Mouse (Mus musculus) midbrain, postnatal 0 days (tissue): ENCODE results near the gene Rab11fip3. TPM values are rescaled to one million over a fixed set of nuclear protein-coding genes. Genes with fewer than 3 reads are reported as not detected.

ENCODE experiments used
- ATAC-seq: fragments of 200-750 bp; cut with Nextera tagmentation; 2 replicates; pipeline ENCODE4 v1.8.0; 2017; ENCODE audit warnings: moderate number of reproducible peaks, mild to moderate bottlenecking, moderate TSS enrichment, moderate library complexity; ENCODE audit not compliant: low FRiP score
- DNase-seq: peaks from one replicate; pipeline ENCODE4 v3.0.0-alpha.2; 2015; ENCODE audit warnings: low spot score
- H3K27ac ChIP-seq: fragments of 300-500 bp; sonication (generic); 2 replicates; pipeline ENCODE4 v1.5.1; 2014; ENCODE audit warnings: low read depth, mild to moderate bottlenecking, low read length, mixed read lengths
- H3K27me3 ChIP-seq: fragments of 300-500 bp; sonication (generic); 2 replicates; pipeline ENCODE4 v1.6.1; 2014; ENCODE audit warnings: low read length, control low read depth, mixed read lengths; ENCODE audit not compliant: insufficient read depth
- H3K36me3 ChIP-seq: fragments of 300-500 bp; sonication (generic); 2 replicates; pipeline ENCODE4 v1.6.1; 2014; ENCODE audit warnings: low read length, control low read depth, mixed read lengths; ENCODE audit not compliant: insufficient read depth
- H3K4me1 ChIP-seq: fragments of 300-500 bp; sonication (generic); 2 replicates; pipeline ENCODE4 v1.6.1; 2014; ENCODE audit warnings: mild to moderate bottlenecking, control low read depth, antibody characterized with exemption, low read length, mixed read lengths; ENCODE audit not compliant: insufficient read depth
- H3K4me2 ChIP-seq: fragments of 300-500 bp; sonication (generic); 2 replicates; pipeline ENCODE4 v1.6.1; 2014; ENCODE audit warnings: low read depth, mild to moderate bottlenecking, low read length, mixed read lengths; ENCODE audit not compliant: poor library complexity, severe bottlenecking
- H3K4me3 ChIP-seq: fragments of 300-500 bp; sonication (generic); 2 replicates; pipeline ENCODE4 v1.5.1; 2014; ENCODE audit warnings: low read depth, mild to moderate bottlenecking, low read length, moderate library complexity
- H3K9ac ChIP-seq: fragments of 300-500 bp; sonication (generic); replicated peaks from 2 replicates; pipeline ENCODE4 v1.6.1; 2014; ENCODE audit warnings: mild to moderate bottlenecking, low read length, moderate library complexity, mixed read lengths; ENCODE audit not compliant: poor library complexity, severe bottlenecking
- H3K9me3 ChIP-seq: fragments of 300-500 bp; sonication (generic); 2 replicates; pipeline ENCODE4 v1.6.1; 2016; ENCODE audit warnings: low read length, control low read depth
- CTCF ChIP-seq: IDR thresholded peaks from 2 replicates; pipeline ENCODE4 v1.5.1; 2016; ENCODE audit warnings: antibody characterized with exemption, mild to moderate bottlenecking
- WGBS: fragments of 180-500 bp; shearing (Covaris S2); extraction: QIAGEN DNeasy Blood & Tissue Kit; methylation state at CpG from one replicate; pipeline ENCODE4 v1.1.7; 2014; 5-methylcytosine and 5-hydroxymethylcytosine counted together
- polyA plus RNA-seq: library from polyadenylated mRNA; unstranded; fragments of >200 nt; fragmentation: Nextera tagmentation; extraction: Ambion mirVana; gene quantifications from 2 replicates; pipeline ENCODE4 v1.2.1, GENCODE M21; 2015
- total RNA-seq: library from RNA; depleted of rRNA; stranded (reverse); fragments of >200 nt; gene quantifications from 2 replicates; pipeline ENCODE4 v1.2.3, GENCODE M21; 2014; rRNA removed

Gene Rab11fip3
- total and polyA plus RNA-seq, 2 experiments from 2014 or later: 18.3 to 34.7 TPM

DNA sequence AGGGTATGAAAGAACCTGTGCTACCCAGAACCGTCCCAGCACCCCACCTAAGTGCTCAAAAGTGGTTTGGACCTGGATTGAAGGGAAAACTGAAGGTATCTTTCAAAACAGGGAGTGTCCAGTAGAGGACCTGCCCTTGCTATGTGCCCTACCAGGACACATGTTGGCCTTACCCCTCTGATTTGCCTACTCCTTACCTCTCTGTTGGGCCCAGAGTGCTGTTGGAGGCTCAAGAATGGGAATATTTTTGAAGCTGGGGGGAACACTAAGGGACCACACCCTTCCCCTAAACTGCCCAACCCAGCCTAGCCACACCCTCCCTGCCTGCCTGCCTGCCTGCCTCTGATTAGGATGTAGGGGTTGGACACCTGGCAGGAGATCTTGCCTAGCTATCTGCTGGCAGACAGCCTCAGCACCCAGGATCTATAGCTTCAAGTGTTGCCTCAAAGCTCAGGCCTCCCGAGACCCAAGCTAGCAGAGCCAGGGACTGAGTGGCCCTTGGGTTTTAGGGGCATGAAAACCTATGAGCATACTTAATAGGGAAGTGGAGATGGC, 126.7 kb downstream of the Rab11fip3 start:
- H3K4me3 ChIP-seq: no peak overlapping the region
- H3K9ac ChIP-seq: no peak overlapping the region
- no peaks in the 10 kb centered on the region for H3K9me3 ChIP-seq
- DNase-seq (no peak), ATAC-seq (no peak)
- H3K4me1 ChIP-seq: peaks cover 8% of the 10 kb centered on the region; the same call in 1 of the 2 replicates
- no peaks in the 10 kb centered on the region for H3K36me3 ChIP-seq
- 82% methylated on average over 2 of the region's 2 CpGs for WGBS
- no peak overlapping the region for H3K27ac ChIP-seq
- no peak overlapping the region for H3K4me2 ChIP-seq
- TF ChIP-seq CTCF: no peak
- H3K27me3 ChIP-seq: no peaks in the 10 kb centered on the region

DNA sequence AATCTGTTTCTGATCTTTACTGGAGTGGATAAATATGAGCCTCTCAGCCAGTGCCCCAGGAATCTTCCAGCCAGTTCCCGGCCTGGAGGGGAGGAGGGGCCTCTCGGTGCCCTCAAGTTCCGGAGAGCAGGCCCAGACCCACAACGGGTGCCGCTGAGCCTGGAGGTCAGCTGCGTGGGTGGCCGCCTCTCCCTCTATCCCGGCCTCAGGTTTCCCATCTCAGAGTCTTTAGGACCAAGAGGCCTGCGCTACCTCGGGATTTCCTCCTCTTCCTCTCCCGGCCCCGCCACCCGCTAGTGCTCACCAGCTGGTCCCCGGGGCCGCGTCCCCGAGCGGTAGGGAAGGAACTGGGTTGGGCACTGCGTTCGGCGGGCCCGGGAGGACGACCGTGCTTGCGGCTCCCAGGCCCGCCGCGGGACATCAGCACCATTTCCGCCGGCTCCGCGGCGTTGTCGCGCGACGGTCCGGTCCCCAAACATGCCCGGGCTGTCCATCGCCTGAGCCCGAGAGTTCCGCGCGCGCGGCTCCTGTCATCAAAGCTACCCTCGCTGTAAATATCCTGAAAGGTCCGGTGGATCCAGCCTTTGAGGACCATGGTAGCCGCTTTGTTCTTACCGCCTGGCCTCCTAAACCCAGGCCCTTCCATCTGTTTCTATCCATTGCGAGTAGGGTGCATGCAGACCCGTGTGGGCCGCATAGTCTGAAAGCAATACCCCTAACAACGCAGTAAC, 127.7 kb downstream of the Rab11fip3 start:
- no peak for TF ChIP-seq CTCF
- DNase-seq: peak; percentile 71
- 4% methylated on average over 43 of the region's 54 CpGs for WGBS

More for the DNA sequence above, 127.7 kb downstream of the Rab11fip3 start:
- no peaks in the 10 kb centered on the region for H3K27me3 ChIP-seq
- peak overlapping the region; percentile 77 for H3K4me2 ChIP-seq
- H3K4me1 ChIP-seq: peaks cover 8% of the 10 kb centered on the region; the same call in 1 of the 2 replicates
- peaks cover 8% of the 10 kb centered on the region for H3K36me3 ChIP-seq
- peak overlapping the region; percentile 85 for H3K27ac ChIP-seq
- H3K9ac ChIP-seq: peak overlapping the region; percentile 98
- H3K4me3 ChIP-seq: peak overlapping the region; percentile 77
- no peaks in the 10 kb centered on the region for H3K9me3 ChIP-seq
- peak; percentile 68 for ATAC-seq

Other genes starting within 250 kb of the Rab11fip3 start
- gene Wdr24, start 245.9 kb downstream of the Rab11fip3 start, total RNA-seq: 33.4 and 37.6 TPM in 2 replicates
- 24.7 and 27.3 TPM in 2 replicates for gene Wdr24, start 245.9 kb downstream of the Rab11fip3 start, polyA plus RNA-seq
- 39.1 and 46.2 TPM in 2 replicates for gene Jmjd8, start 240.7 kb downstream of the Rab11fip3 start, total RNA-seq
- gene Jmjd8, start 240.7 kb downstream of the Rab11fip3 start, polyA plus RNA-seq: 43.8 and 45.9 TPM in 2 replicates
- gene Stub1, start 236.2 kb downstream of the Rab11fip3 start, total RNA-seq: 237 and 248 TPM in 2 replicates
- gene Stub1, start 236.2 kb downstream of the Rab11fip3 start, polyA plus RNA-seq: 374 and 397 TPM in 2 replicates
- 95.2 and 168 TPM in 2 replicates for gene Rhbdl1, start 232.3 kb downstream of the Rab11fip3 start, total RNA-seq
- gene Rhbdl1, start 232.3 kb downstream of the Rab11fip3 start, polyA plus RNA-seq: 97.0 and 110 TPM in 2 replicates
- gene Gm20683, start 227.8 kb downstream of the Rab11fip3 start, total RNA-seq: 25.8 and 34.3 TPM in 2 replicates
- 11.9 and 14.2 TPM in 2 replicates for gene Gm20683, start 227.8 kb downstream of the Rab11fip3 start, polyA plus RNA-seq
- 49.2 and 70.1 TPM in 2 replicates for gene Rhot2, start 224.7 kb downstream of the Rab11fip3 start, total RNA-seq
- 15.4 and 16.2 TPM in 2 replicates for gene Rhot2, start 224.7 kb downstream of the Rab11fip3 start, polyA plus RNA-seq
- gene Wdr90, start 208.1 kb downstream of the Rab11fip3 start, total RNA-seq: 36.2 and 44.3 TPM in 2 replicates
- 14.2 and 15.0 TPM in 2 replicates for gene Wdr90, start 208.1 kb downstream of the Rab11fip3 start, polyA plus RNA-seq
- 14.6 and 29.9 TPM in 2 replicates for gene Mcrip2, start 200.8 kb downstream of the Rab11fip3 start, total RNA-seq
- gene Mcrip2, start 200.8 kb downstream of the Rab11fip3 start, polyA plus RNA-seq: 39.5 and 45.5 TPM in 2 replicates
- 53.8 and 64.8 TPM in 2 replicates for gene Mettl26, start 194.5 kb downstream of the Rab11fip3 start, total RNA-seq
- gene Mettl26, start 194.5 kb downstream of the Rab11fip3 start, polyA plus RNA-seq: 67.3 and 74.0 TPM in 2 replicates
- 0.77 and 1.7 TPM in 2 replicates for gene Wfikkn1, start 188.7 kb downstream of the Rab11fip3 start, total RNA-seq
- gene Wfikkn1, start 188.7 kb downstream of the Rab11fip3 start, polyA plus RNA-seq: 0.42 and 0.56 TPM in 2 replicates
- 42.1 and 43.0 TPM in 2 replicates for gene Rab40c, start 149.8 kb downstream of the Rab11fip3 start, total RNA-seq
- gene Rab40c, start 149.8 kb downstream of the Rab11fip3 start, polyA plus RNA-seq: 36.2 and 38.9 TPM in 2 replicates
- 73.6 and 111 TPM in 2 replicates for gene Pigq, start 124.6 kb downstream of the Rab11fip3 start, total RNA-seq
- 75.4 and 79.7 TPM in 2 replicates for gene Pigq, start 124.6 kb downstream of the Rab11fip3 start, polyA plus RNA-seq
- gene Nhlrc4, start 124.6 kb downstream of the Rab11fip3 start, total RNA-seq: 0.47 and 0.60 TPM in 2 replicates
- gene Nhlrc4, start 124.6 kb downstream of the Rab11fip3 start, polyA plus RNA-seq: 0.35 and 0.91 TPM in 2 replicates
- 2.9 and 4.1 TPM in 2 replicates for gene A930017K11Rik, start 117.0 kb downstream of the Rab11fip3 start, total RNA-seq
- 3.2 and 3.7 TPM in 2 replicates for gene A930017K11Rik, start 117.0 kb downstream of the Rab11fip3 start, polyA plus RNA-seq
- 29.7 and 36.8 TPM in 2 replicates for gene Capn15, start 83.8 kb downstream of the Rab11fip3 start, total RNA-seq
- gene Capn15, start 83.8 kb downstream of the Rab11fip3 start, polyA plus RNA-seq: 14.7 and 20.1 TPM in 2 replicates
- gene Decr2, start 20.8 kb upstream of the Rab11fip3 start, total RNA-seq: 38.0 and 41.1 TPM in 2 replicates
- 42.3 and 44.4 TPM in 2 replicates for gene Decr2, start 20.8 kb upstream of the Rab11fip3 start, polyA plus RNA-seq
- gene Nme4, start 26.0 kb upstream of the Rab11fip3 start, total RNA-seq: 6.4 and 7.7 TPM in 2 replicates
- 9.2 and 10.2 TPM in 2 replicates for gene Nme4, start 26.0 kb upstream of the Rab11fip3 start, polyA plus RNA-seq
- gene Tmem8, start 43.7 kb upstream of the Rab11fip3 start, total RNA-seq: 9.0 and 9.5 TPM in 2 replicates
- gene Tmem8, start 43.7 kb upstream of the Rab11fip3 start, polyA plus RNA-seq: 3.5 TPM in 2 replicates
- gene Mrpl28, start 53.9 kb upstream of the Rab11fip3 start, total RNA-seq: 95.0 and 117 TPM in 2 replicates
- gene Mrpl28, start 53.9 kb upstream of the Rab11fip3 start, polyA plus RNA-seq: 165 and 179 TPM in 2 replicates
- 27.2 and 30.0 TPM in 2 replicates for gene Axin1, start 69.1 kb upstream of the Rab11fip3 start, total RNA-seq
- gene Axin1, start 69.1 kb upstream of the Rab11fip3 start, polyA plus RNA-seq: 18.5 and 21.0 TPM in 2 replicates
- not detected in 2 replicates for gene Pdia2, start 129.5 kb upstream of the Rab11fip3 start, total RNA-seq
- gene Pdia2, start 129.5 kb upstream of the Rab11fip3 start, polyA plus RNA-seq: 0.13 TPM in 1 of 2 replicates, not detected in the other
- gene Rgs11, start 133.4 kb upstream of the Rab11fip3 start, total RNA-seq: 25.0 and 29.6 TPM in 2 replicates
- gene Rgs11, start 133.4 kb upstream of the Rab11fip3 start, polyA plus RNA-seq: 18.0 and 18.7 TPM in 2 replicates
- gene Arhgdig, start 138.2 kb upstream of the Rab11fip3 start, total RNA-seq: 223 and 246 TPM in 2 replicates
- 342 and 387 TPM in 2 replicates for gene Arhgdig, start 138.2 kb upstream of the Rab11fip3 start, polyA plus RNA-seq
- gene Fam234a, start 174.7 kb upstream of the Rab11fip3 start, total RNA-seq: 24.6 and 31.5 TPM in 2 replicates
- 32.4 and 33.8 TPM in 2 replicates for gene Fam234a, start 174.7 kb upstream of the Rab11fip3 start, polyA plus RNA-seq
- gene Luc7l, start 183.3 kb upstream of the Rab11fip3 start, total RNA-seq: 90.6 and 110 TPM in 2 replicates
- 82.3 and 95.2 TPM in 2 replicates for gene Luc7l, start 183.3 kb upstream of the Rab11fip3 start, polyA plus RNA-seq